Mouse (Mus musculus) kidney, adult 2 months (tissue): Measurements from ENCODE around the gene Iqcf5. TPM values are rescaled to one million over a fixed set of nuclear protein-coding genes. Genes with fewer than 3 reads are reported as not detected.
A peak's percentile ranks its signal among the peaks of the same experiment; 100 is the strongest.

ENCODE experiments used
- DNase-seq: peaks from one replicate; pipeline ENCODE4 v3.0.0; 2021
- H3K27ac ChIP-seq: fragments of 200-500 bp; 2 replicates; pipeline ENCODE4 v1.5.1; 2012; ENCODE audit warnings: low read depth, low read length, control low read depth, inconsistent platforms; ENCODE audit not compliant: insufficient read depth
- H3K27me3 ChIP-seq: fragments of 200-500 bp; replicated peaks from 2 replicates; pipeline ENCODE4 v1.6.1; 2012; ENCODE audit warnings: mild to moderate bottlenecking, moderate library complexity, low read length, inconsistent platforms; ENCODE audit not compliant: control insufficient read depth, insufficient read depth
- H3K36me3 ChIP-seq: fragments of 200-500 bp; 2 replicates; pipeline ENCODE4 v1.6.1; 2012; ENCODE audit warnings: mild to moderate bottlenecking, moderate library complexity, low read length, inconsistent platforms; ENCODE audit not compliant: control insufficient read depth, insufficient read depth
- H3K4me1 ChIP-seq: fragments of 200-500 bp; 2 replicates; pipeline ENCODE4 v1.6.1; 2011; ENCODE audit warnings: low read length; ENCODE audit not compliant: control insufficient read depth, insufficient read depth
- H3K4me3 ChIP-seq: fragments of 200-500 bp; 2 replicates; pipeline ENCODE4 v1.5.1; 2011; ENCODE audit warnings: mild to moderate bottlenecking, low read depth, low read length, control low read depth; ENCODE audit not compliant: insufficient read depth
- CTCF ChIP-seq: fragments of 200-500 bp; conservative IDR thresholded peaks from 2 replicates; pipeline ENCODE4 v1.5.1; 2011; ENCODE audit warnings: low read depth, mild to moderate bottlenecking, control low read depth, low read length, moderate library complexity, mixed read lengths; ENCODE audit not compliant: insufficient read depth, insufficient read length
- POLR2A ChIP-seq: fragments of 200-500 bp; IDR thresholded peaks from one replicate; pipeline ENCODE4 v1.6.1; 2011; ENCODE audit warnings: low read depth, low read length, control low read depth
- WGBS: fragments of 180-500 bp; shearing (Covaris S2); methylation state at CpG from one replicate; pipeline ENCODE4 v1.1.7; 2018; 5-methylcytosine and 5-hydroxymethylcytosine counted together
- polyA plus RNA-seq: library from polyadenylated mRNA; depleted of rRNA; stranded (reverse); fragments of >200 nt; gene quantifications from 2 replicates; pipeline ENCODE4 v1.2.3, GENCODE M21; 2012; rRNA removed

Gene Iqcf5
- 0.39 TPM in 1 of 2 replicates, not detected in the other for polyA plus RNA-seq

DNA sequence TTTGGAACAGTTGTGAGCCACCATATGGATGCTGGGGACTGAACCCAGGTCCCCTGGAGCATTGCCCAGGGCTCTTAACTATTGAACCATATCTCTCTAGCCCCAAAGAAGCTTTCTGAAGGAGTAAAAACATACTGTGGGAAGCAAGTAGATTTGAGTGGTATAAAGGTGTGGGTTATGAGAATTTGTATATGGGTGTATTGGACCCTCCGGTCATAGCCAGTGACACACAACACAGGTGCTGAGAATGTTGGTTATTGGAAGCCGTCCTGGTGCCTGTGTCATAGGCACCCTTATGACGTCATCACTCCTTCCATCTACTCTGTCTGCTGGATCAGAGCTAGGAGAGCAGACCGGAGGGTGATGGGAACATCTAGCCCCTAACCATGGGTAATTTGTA, at the start of gene Iqcf5:
Gene Iqcf5 (plus strand): TSS at position 301 of the 400 bp plus-strand sequence.
- no peaks in the 10 kb centered on the region for H3K4me1 ChIP-seq
- H3K4me3 ChIP-seq, result no peak within 1 kb of the TSS
- H3K27me3 ChIP-seq, result no peaks in the 10 kb centered on the region
- no peak within 1 kb of the TSS for H3K27ac ChIP-seq
- 85% methylated on average over 4 of the region's 4 CpGs for WGBS
- TF ChIP-seq CTCF, result no peak
- no peaks in the 10 kb centered on the region for H3K36me3 ChIP-seq
- DNase-seq, result no peak

DNA sequence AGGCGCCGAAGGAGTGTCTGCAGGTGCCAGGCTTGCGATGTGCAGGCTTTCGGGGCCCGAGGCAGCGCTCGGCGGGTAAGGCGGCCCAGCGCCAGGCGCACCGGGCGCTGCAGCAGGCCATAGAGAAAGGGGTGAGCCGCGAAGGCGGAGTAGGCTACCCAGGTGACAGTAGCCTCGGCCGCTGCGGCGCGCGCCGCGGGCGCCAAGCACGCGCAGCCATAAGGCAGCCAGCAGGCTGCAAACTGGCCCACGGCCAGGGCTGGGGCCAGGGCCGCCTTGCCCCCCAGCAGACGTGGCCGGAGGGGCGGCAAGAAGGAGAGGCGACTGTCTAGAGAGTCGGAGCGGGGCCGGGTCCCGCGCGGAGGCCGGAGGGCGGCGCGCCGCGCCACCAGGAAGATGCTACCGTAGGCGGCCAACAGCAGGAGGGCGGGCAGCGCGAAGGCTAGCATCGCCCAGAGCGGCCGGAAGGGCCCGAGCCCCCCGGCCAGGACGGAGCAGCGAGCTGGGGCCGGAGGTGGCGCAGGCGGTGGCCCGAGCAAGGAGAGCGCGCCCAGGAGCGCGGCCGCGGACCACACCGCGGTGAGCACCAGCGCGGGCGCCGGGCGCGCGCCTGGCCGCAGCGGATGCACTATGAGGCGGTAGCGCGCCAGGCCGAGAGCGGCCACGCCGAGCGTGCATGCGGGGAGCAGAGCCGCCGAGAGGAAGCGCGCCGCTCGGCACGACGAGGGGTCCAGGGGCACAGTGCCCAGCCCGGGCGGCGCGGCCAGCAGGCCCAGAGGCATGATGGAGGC, 49.4 kb upstream of the Iqcf5 start:
- TF ChIP-seq CTCF (no peak), POLR2A (no peak)

DNA sequence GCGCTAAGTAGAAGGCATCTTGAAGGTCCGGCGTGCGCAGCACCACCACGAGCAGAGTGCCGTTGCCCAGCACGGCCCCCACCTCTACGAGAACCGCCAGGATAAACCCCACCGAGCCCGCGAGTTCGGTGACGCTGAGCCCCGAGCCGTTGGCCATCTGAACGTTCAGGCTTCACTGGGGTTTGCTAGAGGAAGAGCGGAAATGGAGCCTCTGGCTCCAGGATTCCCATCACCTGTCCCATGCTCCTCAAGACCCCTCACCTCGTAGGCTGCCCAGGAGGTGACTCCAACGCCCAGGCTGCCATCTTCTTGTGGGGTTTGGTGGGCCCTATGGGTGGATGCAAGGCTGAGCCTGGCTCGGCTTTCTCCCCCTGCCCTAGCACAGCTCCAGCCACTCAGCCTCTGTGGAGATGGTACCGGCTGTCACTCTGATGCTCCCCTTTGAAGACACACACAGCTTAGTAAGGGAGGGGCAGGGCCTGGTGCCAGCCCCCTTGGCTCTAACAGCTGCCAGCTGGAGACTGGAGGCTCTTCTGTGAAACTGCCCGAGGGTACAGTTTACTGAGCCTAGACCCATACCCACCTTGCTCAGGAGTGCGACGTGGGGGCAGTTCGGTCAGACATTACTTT, 48.7 kb upstream of the Iqcf5 start, which contains the start of gene Gpr62:
Gene Gpr62 (minus strand): TSS at position 368 of the 630 bp plus-strand sequence.
- Histone ChIP-seq H3K27ac (no peak within 1 kb of the TSS), H3K4me3 (peak within 1 kb of the TSS; percentile 61), H3K4me1 (no peaks in the 10 kb centered on the region), H3K27me3 (no peaks in the 10 kb centered on the region), H3K36me3 (no peaks in the 10 kb centered on the region)
- TF ChIP-seq POLR2A (no peak), CTCF (no peak)
- DNase-seq, result no peak
- 23% methylated on average over 26 of the region's 26 CpGs for WGBS

More for the DNA sequence above, 49.4 kb upstream of the Iqcf5 start:
- Histone ChIP-seq H3K27ac (no peak overlapping the region), H3K27me3 (no peaks in the 10 kb centered on the region), H3K4me3 (peak overlapping the region; percentile 61), H3K4me1 (no peaks in the 10 kb centered on the region), H3K36me3 (no peaks in the 10 kb centered on the region)
- peak; percentile 55 for DNase-seq
- 3% methylated on average over 98 of the region's 99 CpGs for WGBS

DNA sequence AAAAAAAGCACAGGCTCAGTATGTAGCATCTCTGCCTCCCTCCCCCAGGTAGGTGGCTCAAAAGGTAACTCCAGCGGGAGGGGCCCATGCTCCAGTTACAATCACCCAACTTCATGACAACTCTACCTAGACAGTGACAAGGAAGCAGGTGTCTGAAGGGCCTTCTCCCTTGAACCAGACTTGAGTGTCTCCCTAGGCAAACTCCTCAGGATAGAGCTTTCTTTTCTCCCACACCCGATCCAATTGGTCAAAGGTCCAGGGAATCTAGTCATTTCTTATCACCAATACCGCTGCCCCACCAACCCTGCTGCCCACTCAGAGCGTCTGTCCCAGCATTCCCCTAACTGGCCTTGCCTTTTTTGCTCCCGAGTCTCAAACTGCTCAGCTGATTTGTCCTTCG, 47.7 kb upstream of the Iqcf5 start:
- Histone ChIP-seq H3K36me3 (no peaks in the 10 kb centered on the region), H3K4me1 (no peaks in the 10 kb centered on the region), H3K27ac (no peak overlapping the region), H3K4me3 (no peak overlapping the region), H3K27me3 (no peaks in the 10 kb centered on the region)
- DNase-seq, result no peak
- WGBS, result 89% methylated on average over 6 of the region's 6 CpGs
- TF ChIP-seq POLR2A (no peak), CTCF (no peak)

DNA sequence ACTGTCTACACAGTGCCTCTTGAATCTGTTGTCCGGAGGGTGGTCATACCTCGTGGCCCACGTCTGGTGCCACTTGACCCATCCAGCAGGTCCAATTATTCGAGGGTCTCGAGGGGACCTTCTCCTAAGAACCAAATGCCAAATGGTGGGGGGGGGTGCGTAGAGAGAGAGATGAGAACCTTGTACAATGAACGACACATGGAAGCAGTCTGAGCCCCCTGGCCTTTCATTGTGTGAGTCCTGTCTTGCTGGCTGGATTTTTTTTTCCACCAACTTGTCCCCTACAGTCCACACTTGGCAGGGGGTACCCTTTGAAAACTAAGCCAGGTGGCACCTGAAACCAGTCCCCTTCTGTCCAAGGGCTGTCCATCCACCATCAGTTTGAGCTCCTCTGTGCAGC, 46.6 kb upstream of the Iqcf5 start:
- no peak overlapping the region for H3K27ac ChIP-seq
- 94% methylated on average over 7 of the region's 7 CpGs for WGBS
- no peaks in the 10 kb centered on the region for H3K36me3 ChIP-seq
- no peak for DNase-seq
- no peak overlapping the region for H3K4me3 ChIP-seq
- TF ChIP-seq CTCF (no peak), POLR2A (no peak)
- no peaks in the 10 kb centered on the region for H3K4me1 ChIP-seq
- H3K27me3 ChIP-seq, result no peaks in the 10 kb centered on the region

DNA sequence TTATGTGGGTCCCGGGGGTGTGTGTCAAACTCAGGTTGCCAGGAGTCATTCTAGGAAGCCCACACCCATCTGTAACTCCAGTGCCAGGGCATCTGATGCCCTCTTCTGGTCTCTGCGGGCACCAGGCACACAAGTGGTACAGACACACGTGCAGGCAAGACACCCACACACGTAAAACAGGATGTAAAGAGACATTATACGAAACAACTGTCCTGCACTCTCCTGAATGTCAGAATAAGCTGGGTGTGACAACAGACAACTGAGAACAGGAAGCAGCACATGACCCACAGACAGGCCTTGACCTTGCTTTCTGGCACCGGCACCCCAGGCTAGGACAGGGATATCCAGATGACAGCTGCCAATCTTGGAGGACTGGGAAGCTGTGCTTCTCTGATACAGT, 45.1 kb upstream of the Iqcf5 start:
- Histone ChIP-seq H3K27me3 (no peaks in the 10 kb centered on the region), H3K36me3 (no peaks in the 10 kb centered on the region), H3K27ac (no peak overlapping the region), H3K4me1 (peaks cover 1% of the 10 kb centered on the region; the same call in 1 of the 2 replicates), H3K4me3 (no peak overlapping the region)
- WGBS, result 54% methylated on average over 6 of the region's 6 CpGs
- TF ChIP-seq POLR2A (no peak), CTCF (peak; percentile 28; the same call in 1 of the 2 replicates)
- no peak for DNase-seq

DNA sequence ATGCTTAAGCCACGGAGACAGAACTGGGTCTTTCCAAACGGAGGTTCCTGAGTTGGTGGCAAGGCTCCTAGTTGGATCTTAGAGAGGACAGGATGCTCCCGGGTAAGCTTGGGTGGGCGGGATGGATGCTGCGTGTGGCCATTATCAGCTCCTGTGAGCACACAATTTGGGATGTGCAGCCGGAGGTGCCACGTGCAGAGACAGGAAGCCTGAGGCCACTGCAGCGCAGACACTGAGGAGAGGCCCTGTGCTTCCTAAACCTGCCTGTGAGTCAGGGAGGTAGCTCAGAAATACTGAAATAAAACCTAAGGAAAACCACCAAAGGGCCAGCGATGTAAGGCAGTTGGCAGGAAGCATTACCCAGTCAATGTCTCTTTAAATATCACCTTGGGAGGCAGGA, 44.6 kb upstream of the Iqcf5 start:
- 68% methylated on average over 9 of the region's 9 CpGs for WGBS
- Histone ChIP-seq H3K4me1 (peaks cover 3% of the 10 kb centered on the region; the same call in 1 of the 2 replicates), H3K4me3 (no peak overlapping the region), H3K27ac (no peak overlapping the region), H3K36me3 (no peaks in the 10 kb centered on the region), H3K27me3 (no peaks in the 10 kb centered on the region)
- no peak for TF ChIP-seq CTCF
- TF ChIP-seq POLR2A, result no peak
- no peak for DNase-seq
